Mouse (Mus musculus): ENCODE data around the gene Cbln4. TPM values are rescaled to one million over a fixed set of nuclear protein-coding genes. Genes with fewer than 3 reads are reported as not detected.

The Cbln4 gene
- polyA plus RNA-seq, 1 experiment from 2014 or later: not detected

- no peaks in the 10 kb centered on the region for H3K4me1 ChIP-seq (ENCODE audit: insufficient read depth)
- TF ChIP-seq CTCF (IDR thresholded peaks at IDR 0.05; ENCODE audit: low read depth) (no peak), EP300 (IDR thresholded peaks at IDR 0.05; ENCODE audit: low read depth) (no peak)
- 42% methylated on average over 7 of the region's 7 CpGs for WGBS (ENCODE audit: insufficient replicate concordance)
- no peak overlapping the region for H3K9ac ChIP-seq (replicated peaks)
- no peak overlapping the region for H3K4me2 ChIP-seq (ENCODE audit: low read depth, low read length)
- H3K4me3 ChIP-seq (ENCODE audit: low read depth, low read length): no peak overlapping the region
- peaks cover 22% of the 10 kb centered on the region for H3K27me3 ChIP-seq (ENCODE audit: insufficient read depth, low read length)
- H3K36me3 ChIP-seq (replicated peaks; ENCODE audit: insufficient read depth, low read length): no peaks in the 10 kb centered on the region
- no peak overlapping the region for H3K27ac ChIP-seq (ENCODE audit: low read depth)
- DNase-seq (no peak), ATAC-seq (no peak)
- H3K9me3 ChIP-seq (ENCODE audit: low read length): no peaks in the 10 kb centered on the region
Observed at GRCm38 (mm10) chr2:172046002-172046401, 2.7 kb upstream of the Cbln4 start.

- Histone ChIP-seq H3K4me3 (ENCODE audit: low read depth, low read length) (no peak overlapping the region), H3K27me3 (ENCODE audit: insufficient read depth, low read length) (peaks cover 22% of the 10 kb centered on the region), H3K27ac (ENCODE audit: low read depth) (no peak overlapping the region), H3K36me3 (replicated peaks; ENCODE audit: insufficient read depth, low read length) (no peaks in the 10 kb centered on the region), H3K4me2 (ENCODE audit: low read depth, low read length) (no peak overlapping the region), H3K9me3 (ENCODE audit: low read length) (no peaks in the 10 kb centered on the region), H3K9ac (replicated peaks) (no peak overlapping the region), H3K4me1 (ENCODE audit: insufficient read depth) (no peaks in the 10 kb centered on the region)
- TF ChIP-seq CTCF (IDR thresholded peaks at IDR 0.05; ENCODE audit: low read depth) (no peak), EP300 (IDR thresholded peaks at IDR 0.05; ENCODE audit: low read depth) (no peak)
- ATAC-seq: no peak
- DNase-seq: no peak
- whole genome bisulfite sequencing (ENCODE audit: insufficient replicate concordance): 2% methylated on average over 46 of the region's 46 CpGs
Observed at GRCm38 (mm10) chr2:172042607-172043234, 545 bp downstream of the Cbln4 start.

DNA sequence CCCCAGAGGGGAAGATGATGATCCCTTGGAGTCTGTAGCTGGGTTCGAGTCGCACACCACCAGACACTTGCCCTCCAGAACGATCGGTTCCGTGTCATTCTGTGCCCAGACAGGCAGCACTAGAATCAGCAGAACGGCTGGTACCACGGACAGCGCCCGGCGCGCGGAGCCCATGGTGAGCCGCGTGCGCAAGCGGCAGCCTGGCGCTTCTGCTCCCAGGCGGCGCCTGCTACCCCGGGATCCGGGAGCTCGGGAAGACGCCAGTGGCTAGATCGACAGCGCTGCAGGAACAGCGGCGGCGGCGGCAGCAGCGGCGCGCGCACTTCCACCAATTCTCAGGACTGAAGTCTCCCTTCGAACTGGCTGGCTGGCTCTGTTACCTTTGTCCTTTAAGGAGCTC, 1.1 kb downstream of the Cbln4 start:
- TF ChIP-seq CTCF (IDR thresholded peaks at IDR 0.05; ENCODE audit: low read depth): no peak
- no peak for TF ChIP-seq EP300 (IDR thresholded peaks at IDR 0.05; ENCODE audit: low read depth)
- DNase-seq: peak; percentile 65
- Histone ChIP-seq H3K4me1 (ENCODE audit: insufficient read depth) (no peaks in the 10 kb centered on the region), H3K27me3 (ENCODE audit: insufficient read depth, low read length) (peaks cover 22% of the 10 kb centered on the region), H3K27ac (ENCODE audit: low read depth) (no peak overlapping the region), H3K36me3 (replicated peaks; ENCODE audit: insufficient read depth, low read length) (no peaks in the 10 kb centered on the region), H3K9me3 (ENCODE audit: low read length) (no peaks in the 10 kb centered on the region), H3K9ac (replicated peaks) (no peak overlapping the region), H3K4me2 (ENCODE audit: low read depth, low read length) (no peak overlapping the region), H3K4me3 (ENCODE audit: low read depth, low read length) (no peak overlapping the region)
- no peak for ATAC-seq
- WGBS (ENCODE audit: insufficient replicate concordance): 4% methylated on average over 28 of the region's 34 CpGs

- Histone ChIP-seq H3K4me3 (ENCODE audit: low read depth, low read length) (no peak overlapping the region), H3K27ac (ENCODE audit: low read depth) (no peak overlapping the region), H3K9ac (replicated peaks) (no peak overlapping the region), H3K36me3 (replicated peaks; ENCODE audit: insufficient read depth, low read length) (no peaks in the 10 kb centered on the region), H3K4me1 (ENCODE audit: insufficient read depth) (no peaks in the 10 kb centered on the region), H3K9me3 (ENCODE audit: low read length) (no peaks in the 10 kb centered on the region), H3K4me2 (ENCODE audit: low read depth, low read length) (no peak overlapping the region), H3K27me3 (ENCODE audit: insufficient read depth, low read length) (peaks cover 22% of the 10 kb centered on the region)
- ATAC-seq (no peak), DNase-seq (no peak)
- WGBS (ENCODE audit: insufficient replicate concordance): 65% methylated on average over 10 of the region's 10 CpGs
- TF ChIP-seq EP300 (IDR thresholded peaks at IDR 0.05; ENCODE audit: low read depth): no peak
- no peak for TF ChIP-seq CTCF (IDR thresholded peaks at IDR 0.05; ENCODE audit: low read depth)
Observed at GRCm38 (mm10) chr2:172040859-172041258, 2.4 kb downstream of the Cbln4 start.

GRCm38 (mm10) chr2:172039601-172040000, 3.7 kb downstream of the Cbln4 start:
- Histone ChIP-seq H3K9me3 (ENCODE audit: low read length) (no peaks in the 10 kb centered on the region), H3K36me3 (replicated peaks; ENCODE audit: insufficient read depth, low read length) (no peaks in the 10 kb centered on the region), H3K9ac (replicated peaks) (no peak overlapping the region), H3K4me1 (ENCODE audit: insufficient read depth) (no peaks in the 10 kb centered on the region), H3K4me3 (ENCODE audit: low read depth, low read length) (no peak overlapping the region), H3K27me3 (ENCODE audit: insufficient read depth, low read length) (peaks cover 22% of the 10 kb centered on the region), H3K4me2 (ENCODE audit: low read depth, low read length) (no peak overlapping the region), H3K27ac (ENCODE audit: low read depth) (no peak overlapping the region)
- no peak for ATAC-seq
- TF ChIP-seq EP300 (IDR thresholded peaks at IDR 0.05; ENCODE audit: low read depth) (no peak), CTCF (IDR thresholded peaks at IDR 0.05; ENCODE audit: low read depth) (no peak)
- no peak for DNase-seq
- 82% methylated on average over 5 of the region's 5 CpGs for whole genome bisulfite sequencing (ENCODE audit: insufficient replicate concordance)

- H3K9ac ChIP-seq (replicated peaks): no peak overlapping the region
- no peak for TF ChIP-seq EP300 (IDR thresholded peaks at IDR 0.05; ENCODE audit: low read depth)
- no peak for TF ChIP-seq CTCF (IDR thresholded peaks at IDR 0.05; ENCODE audit: low read depth)
- no peaks in the 10 kb centered on the region for H3K9me3 ChIP-seq (ENCODE audit: low read length)
- 17% methylated on average over 5 of the region's 5 CpGs for WGBS (ENCODE audit: insufficient replicate concordance)
- no peak overlapping the region for H3K4me2 ChIP-seq (ENCODE audit: low read depth, low read length)
- H3K36me3 ChIP-seq (replicated peaks; ENCODE audit: insufficient read depth, low read length): no peaks in the 10 kb centered on the region
- DNase-seq (no peak), ATAC-seq (no peak)
- no peak overlapping the region for H3K4me3 ChIP-seq (ENCODE audit: low read depth, low read length)
- no peaks in the 10 kb centered on the region for H3K4me1 ChIP-seq (ENCODE audit: insufficient read depth)
- no peak overlapping the region for H3K27ac ChIP-seq (ENCODE audit: low read depth)
- no peaks in the 10 kb centered on the region for H3K27me3 ChIP-seq (ENCODE audit: insufficient read depth, low read length)
Observed at GRCm38 (mm10) chr2:172034281-172034680, 9.0 kb downstream of the Cbln4 start.
